Comparison of ENCODE assay signal across 8 mouse cellular contexts in genomic region chr5:124024677-124025076, GRCm38 (mm10). TPM values are rescaled to one million over a fixed set of nuclear protein-coding genes. Genes with fewer than 3 reads are reported as not detected.
DNase-seq lines count a peak whose midpoint lies in the region; ATAC-seq and TF ChIP-seq lines count a peak whose summit lies in the region.

No protein-coding gene starts in this region.

- peak; percentile 59 for DNase-seq in gastrocnemius, adult 2 months
- DNase-seq in gastrocnemius, adult 18-20 months (ENCODE audit: low spot score): no peak
- DNase-seq in adrenal gland, postnatal 14 days: peak; percentile 88
- no peak for DNase-seq in midbrain, embryonic 11.5 days (ENCODE audit: low spot score, missing footprints)
- DNase-seq in lung, postnatal 4 days: no peak
- no peak for DNase-seq in spleen, adult 18-20 months
- no peak for DNase-seq in urinary bladder, postnatal 25 days (ENCODE audit: low spot score)

- no peak overlapping the region for H3K4me2 ChIP-seq in forebrain, embryonic 16.5 days (ENCODE audit: low read length)
- H3K4me2 ChIP-seq in midbrain, embryonic 11.5 days: no peak overlapping the region

- ATAC-seq in forebrain, embryonic 16.5 days: peak; percentile 37; the same call in 1 of the 2 replicates
- peak; percentile 70 for ATAC-seq in midbrain, embryonic 11.5 days (ENCODE audit: low FRiP score)

- no peaks in the 10 kb centered on the region for H3K36me3 ChIP-seq in forebrain, embryonic 16.5 days (ENCODE audit: control insufficient read depth, insufficient read depth)
- peaks cover 6% of the 10 kb centered on the region for H3K36me3 ChIP-seq in midbrain, embryonic 11.5 days (ENCODE audit: control insufficient read depth, insufficient read depth, low read length)

- WGBS in forebrain, embryonic 16.5 days: 66% methylated on average over 6 of the region's 6 CpGs
- 59% methylated on average over 6 of the region's 6 CpGs for WGBS in midbrain, embryonic 11.5 days

- intact Hi-C loops in gastrocnemius, adult 2 months (cut with DNase I): no loop called here

- peak; percentile 6; the same call in 1 of the 2 replicates for TF ChIP-seq CTCF in gastrocnemius, adult 2 months (IDR thresholded peaks at IDR 0.05)

- no peak overlapping the region for H3K9ac ChIP-seq in forebrain, embryonic 16.5 days (replicated peaks; ENCODE audit: low read depth, low read length)
- no peak overlapping the region for H3K9ac ChIP-seq in midbrain, embryonic 11.5 days (ENCODE audit: low read length)

- peaks cover 68% of the 10 kb centered on the region for H3K4me1 ChIP-seq in forebrain, embryonic 16.5 days (replicated peaks; ENCODE audit: control insufficient read depth, insufficient read depth, low read length)
- peaks cover 67% of the 10 kb centered on the region for H3K4me1 ChIP-seq in midbrain, embryonic 11.5 days (ENCODE audit: control insufficient read depth, insufficient read depth, low read length)

- no peak overlapping the region for H3K4me3 ChIP-seq in gastrocnemius, adult 2 months
- H3K4me3 ChIP-seq in forebrain, embryonic 16.5 days (replicated peaks; ENCODE audit: low read length): no peak overlapping the region
- H3K4me3 ChIP-seq in midbrain, embryonic 11.5 days (ENCODE audit: low read depth, low read length): no peak overlapping the region

- H3K27ac ChIP-seq in gastrocnemius, adult 2 months: peak overlapping the region; percentile 70; the same call in 1 of the 2 replicates
- no peak overlapping the region for H3K27ac ChIP-seq in forebrain, embryonic 16.5 days (ENCODE audit: low read length)
- H3K27ac ChIP-seq in midbrain, embryonic 11.5 days (ENCODE audit: low read depth, low read length): peak overlapping the region; percentile 56

- H3K9me3 ChIP-seq in forebrain, embryonic 16.5 days (ENCODE audit: control insufficient read depth, low read length): no peaks in the 10 kb centered on the region
- H3K9me3 ChIP-seq in midbrain, embryonic 11.5 days (ENCODE audit: control insufficient read depth, low read length): no peaks in the 10 kb centered on the region

- H3K27me3 ChIP-seq in forebrain, embryonic 16.5 days (replicated peaks; ENCODE audit: control insufficient read depth, insufficient read depth, low read length): no peaks in the 10 kb centered on the region
- H3K27me3 ChIP-seq in midbrain, embryonic 11.5 days (ENCODE audit: control insufficient read depth, insufficient read depth, low read length): no peaks in the 10 kb centered on the region

RNA-seq across cellular contexts. Expression of gene Vps37b, which starts 7.4 kb away (rescaled TPM):
- 1 to 10 TPM; 4.1 to 6.2 TPM for total RNA-seq in gastrocnemius, adult 2 months (2021)
- 1 to 10 TPM; 5.7 to 6.6 TPM for total RNA-seq in gastrocnemius, adult 18-20 months (2021)
- 65.2 and 85.1 TPM in 2 replicates for total RNA-seq in adrenal gland, postnatal 14 days (2021)
- polyA plus RNA-seq in forebrain, embryonic 16.5 days (2015; fragmentation: Nextera tagmentation; extraction: Ambion mirVana): 104 and 112 TPM in 2 replicates
- 45.5 and 50.7 TPM in 2 replicates for polyA plus RNA-seq in midbrain, embryonic 11.5 days (2014; fragmentation: Nextera tagmentation; extraction: Ambion mirVana)

RNA-seq across cellular contexts. Expression of gene Hip1r, which starts 51.2 kb away (rescaled TPM):
- 10 to 100 TPM in 1 of 2 experiments, 1 to 10 TPM in 1; 5.6 to 14.3 TPM for total RNA-seq in gastrocnemius, adult 2 months (2021)
- total RNA-seq in gastrocnemius, adult 18-20 months (2021): 10 to 100 TPM in 1 of 2 experiments, 1 to 10 TPM in 1; 9.4 to 19.6 TPM
- total RNA-seq in adrenal gland, postnatal 14 days (2021): 18.0 and 26.6 TPM in 2 replicates
- polyA plus RNA-seq in forebrain, embryonic 16.5 days (2015; fragmentation: Nextera tagmentation; extraction: Ambion mirVana): 33.3 and 35.7 TPM in 2 replicates
- 4.6 and 5.2 TPM in 2 replicates for polyA plus RNA-seq in midbrain, embryonic 11.5 days (2014; fragmentation: Nextera tagmentation; extraction: Ambion mirVana)

Comparison
In these comparisons a context has a peak if more than half of its experiments do, and no peak if none do; other contexts are left out.
1. DNase-seq: peak in gastrocnemius, adult 2 months (single experiment) and adrenal gland, postnatal 14 days (single experiment); none in gastrocnemius, adult 18-20 months (single experiment), midbrain, embryonic 11.5 days (single experiment), lung, postnatal 4 days (0 of 2), spleen, adult 18-20 months (0 of 2) and urinary bladder, postnatal 25 days (single experiment).